Mouse (Mus musculus): ENCODE measurements at regions not wholly inside any gene's neighbourhood (a gene's known extent, or its start where the extent isn't known, plus 50 kb on each side); places are given as distances from the start of the nearest gene placed in this dataset.

DNA sequence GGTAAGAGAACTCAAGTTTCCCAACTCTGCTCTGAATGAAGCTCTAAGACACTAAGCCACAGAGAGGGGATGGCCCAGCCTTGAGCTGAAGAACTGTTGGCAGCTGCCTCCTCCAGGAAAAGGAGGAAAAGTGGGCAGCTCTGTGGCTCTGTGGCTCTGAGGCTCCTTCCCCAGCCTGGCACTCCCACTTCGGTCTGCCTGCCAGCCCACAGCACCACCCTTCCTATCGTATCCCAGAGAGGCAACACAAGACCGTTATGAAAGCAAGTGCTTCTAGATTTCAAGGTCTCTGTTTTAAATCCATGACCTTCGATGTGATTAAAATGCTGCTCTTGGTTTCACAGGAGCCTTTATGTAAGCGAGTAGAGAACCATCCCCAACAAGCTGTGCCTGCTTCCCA, 53.5 kb upstream of the Kcna5 start:
- no peak for DNase-seq (ENCODE audit: low spot score)

DNA sequence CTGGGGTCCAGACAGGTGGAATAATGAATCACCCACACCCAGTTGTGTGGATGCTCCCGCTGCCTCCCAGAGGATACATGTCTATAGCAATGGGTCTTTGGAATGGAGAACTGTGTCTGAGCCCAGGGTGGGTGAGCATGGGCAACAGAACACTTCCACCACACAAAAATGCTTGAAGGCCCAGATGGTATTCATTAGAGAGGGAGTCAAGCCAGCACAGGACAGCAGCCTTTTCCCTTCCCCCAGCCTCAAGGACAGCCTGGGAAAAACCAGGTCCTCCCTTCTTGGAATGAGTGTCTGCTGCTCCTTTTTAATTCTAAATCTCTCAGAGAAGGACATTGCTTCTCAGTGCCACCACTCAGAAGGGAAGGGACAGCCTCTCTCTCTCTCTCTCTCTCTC, 52.3 kb upstream of the Kcna5 start:
- peak; percentile 44 for DNase-seq (ENCODE audit: low spot score)

DNA sequence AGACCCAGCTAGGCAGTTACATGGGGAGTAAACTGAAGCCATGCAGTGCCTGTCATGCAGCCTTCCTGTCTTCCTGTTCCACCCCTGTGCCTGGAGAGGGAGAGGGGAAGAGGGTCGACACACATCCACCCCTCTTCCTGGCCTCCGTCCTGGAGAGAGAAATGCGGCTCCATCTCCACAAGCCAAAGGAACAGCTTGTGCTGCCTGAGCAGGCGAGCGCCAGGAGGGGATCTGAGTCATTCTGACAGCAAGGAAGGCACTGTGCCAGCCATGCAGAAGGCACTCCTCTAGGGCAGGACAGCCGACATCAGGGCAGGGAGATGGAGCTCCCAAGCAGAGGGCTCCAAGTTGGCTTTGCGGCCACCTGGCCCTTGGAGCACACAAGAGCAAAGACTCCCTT, 50.6 kb upstream of the Kcna5 start:
- DNase-seq (ENCODE audit: low spot score) = no peak
